Mouse (Mus musculus) bone marrow macrophage, adult 2 months (primary cell): Measurements from ENCODE around the gene Macf1.

Experiments used
- CTCF ChIP-seq: IDR thresholded peaks from 2 replicates; pipeline ENCODE4 v1.5.1; 2012; ENCODE audit warnings: low read depth, mild to moderate bottlenecking, low read length, moderate library complexity
- POLR2A ChIP-seq: IDR thresholded peaks from 2 replicates; pipeline ENCODE4 v1.6.1; 2012; ENCODE audit warnings: mild to moderate bottlenecking, low read depth, low read length, borderline replicate concordance

- TF ChIP-seq POLR2A (no peak), CTCF (no peak)
Observed at GRCm38 (mm10) chr4:123552689-123553088, 131.5 kb downstream of the Macf1 start.
